Mouse (Mus musculus): ENCODE results near the gene Tsfm. TPM values are rescaled to one million over a fixed set of nuclear protein-coding genes. Genes with fewer than 3 reads are reported as not detected.

Gene Tsfm
- polyA plus RNA-seq, 1 experiment from 2014 or later: 91.2 TPM

- no peak overlapping the region for H3K4me2 ChIP-seq (ENCODE audit: low read depth, low read length, severe bottlenecking)
These were observed 47.4 kb downstream of the Tsfm start for GRCm38 (mm10) chr10:126983193-126983725.

GRCm38 (mm10) chr10:126981746-126982145 lies 48.9 kb downstream of the Tsfm start:
- H3K9me3 ChIP-seq (ENCODE audit: control insufficient read depth, low read length): no peaks in the 10 kb centered on the region
- DNase-seq (ENCODE audit: low spot score) (no peak), ATAC-seq (replicated peaks; ENCODE audit: low FRiP score) (no peak)
- no peak overlapping the region; the same call in 1 of the 2 replicates for H3K4me2 ChIP-seq (ENCODE audit: low read depth, low read length, severe bottlenecking)
- H3K27ac ChIP-seq (ENCODE audit: low read depth, low read length): no peak overlapping the region
- H3K4me1 ChIP-seq (replicated peaks; ENCODE audit: control insufficient read depth, insufficient read depth, low read length): peaks cover 42% of the 10 kb centered on the region
- 0 out of 2 replicates have a peak overlapping the region, but pooled peaks have one; percentile 100 for H3K4me3 ChIP-seq (ENCODE audit: low read depth, low read length)
- H3K36me3 ChIP-seq (ENCODE audit: control insufficient read depth, insufficient read depth, low read length): no peaks in the 10 kb centered on the region
- no peak overlapping the region; the same call in 1 of the 2 replicates for H3K9ac ChIP-seq (ENCODE audit: low read length)
- WGBS: 76% methylated on average over 3 of the region's 3 CpGs
- H3K27me3 ChIP-seq (ENCODE audit: control insufficient read depth, insufficient read depth, low read length): no peaks in the 10 kb centered on the region

More at GRCm38 (mm10) chr10:126983193-126983725, 47.4 kb downstream of the Tsfm start:
- H3K4me3 ChIP-seq (ENCODE audit: low read depth, low read length): no peak overlapping the region
- 70% methylated on average over 14 of the region's 14 CpGs for WGBS
- H3K27me3 ChIP-seq (ENCODE audit: control insufficient read depth, insufficient read depth, low read length): no peaks in the 10 kb centered on the region
- DNase-seq (ENCODE audit: low spot score): no peak
- no peak overlapping the region for H3K9ac ChIP-seq (ENCODE audit: low read length)
- no peaks in the 10 kb centered on the region for H3K36me3 ChIP-seq (ENCODE audit: control insufficient read depth, insufficient read depth, low read length)
- no peaks in the 10 kb centered on the region for H3K9me3 ChIP-seq (ENCODE audit: control insufficient read depth, low read length)
- peaks cover 39% of the 10 kb centered on the region for H3K4me1 ChIP-seq (replicated peaks; ENCODE audit: control insufficient read depth, insufficient read depth, low read length)
- ATAC-seq (replicated peaks; ENCODE audit: low FRiP score): no peak
- H3K27ac ChIP-seq (ENCODE audit: low read depth, low read length): no peak overlapping the region

GRCm38 (mm10) chr10:126980933-126981530 lies 49.6 kb downstream of the Tsfm start:
- no peaks in the 10 kb centered on the region for H3K27me3 ChIP-seq (ENCODE audit: control insufficient read depth, insufficient read depth, low read length)
- WGBS: 5% methylated on average over 11 of the region's 11 CpGs
- ATAC-seq (replicated peaks; ENCODE audit: low FRiP score) (no peak), DNase-seq (ENCODE audit: low spot score) (no peak)
- H3K9ac ChIP-seq (ENCODE audit: low read length): peak overlapping the region; percentile 95
- H3K4me3 ChIP-seq (ENCODE audit: low read depth, low read length): peak overlapping the region; percentile 100
- peaks cover 39% of the 10 kb centered on the region for H3K4me1 ChIP-seq (replicated peaks; ENCODE audit: control insufficient read depth, insufficient read depth, low read length)
- H3K36me3 ChIP-seq (ENCODE audit: control insufficient read depth, insufficient read depth, low read length): no peaks in the 10 kb centered on the region
- peak overlapping the region; percentile 83 for H3K4me2 ChIP-seq (ENCODE audit: low read depth, low read length, severe bottlenecking)
- peak overlapping the region; percentile 99 for H3K27ac ChIP-seq (ENCODE audit: low read depth, low read length)
- H3K9me3 ChIP-seq (ENCODE audit: control insufficient read depth, low read length): no peaks in the 10 kb centered on the region

- Histone ChIP-seq H3K9me3 (ENCODE audit: control insufficient read depth, low read length) (no peaks in the 10 kb centered on the region), H3K27ac (ENCODE audit: low read depth, low read length) (peak overlapping the region; percentile 99), H3K9ac (ENCODE audit: low read length) (peak overlapping the region; percentile 95), H3K27me3 (ENCODE audit: control insufficient read depth, insufficient read depth, low read length) (no peaks in the 10 kb centered on the region), H3K4me1 (replicated peaks; ENCODE audit: control insufficient read depth, insufficient read depth, low read length) (peaks cover 39% of the 10 kb centered on the region), H3K4me2 (ENCODE audit: low read depth, low read length, severe bottlenecking) (peak overlapping the region; percentile 83), H3K36me3 (ENCODE audit: control insufficient read depth, insufficient read depth, low read length) (no peaks in the 10 kb centered on the region), H3K4me3 (ENCODE audit: low read depth, low read length) (peak overlapping the region; percentile 100)
- peak; percentile 7 for ATAC-seq (replicated peaks; ENCODE audit: low FRiP score)
- under 1% methylated on average over 16 of the region's 16 CpGs for WGBS
- DNase-seq (ENCODE audit: low spot score): peak; percentile 73
These were observed 50.3 kb downstream of the Tsfm start for GRCm38 (mm10) chr10:126980221-126980932.

- peak overlapping the region; percentile 95 for H3K9ac ChIP-seq (ENCODE audit: low read length)
- H3K9me3 ChIP-seq (ENCODE audit: control insufficient read depth, low read length): no peaks in the 10 kb centered on the region
- DNase-seq (ENCODE audit: low spot score): peak; percentile 77
- WGBS: under 1% methylated on average over 52 of the region's 57 CpGs
- no peaks in the 10 kb centered on the region for H3K27me3 ChIP-seq (ENCODE audit: control insufficient read depth, insufficient read depth, low read length)
- H3K36me3 ChIP-seq (ENCODE audit: control insufficient read depth, insufficient read depth, low read length): no peaks in the 10 kb centered on the region
- H3K4me1 ChIP-seq (replicated peaks; ENCODE audit: control insufficient read depth, insufficient read depth, low read length): peaks cover 38% of the 10 kb centered on the region
- H3K27ac ChIP-seq (ENCODE audit: low read depth, low read length): peak overlapping the region; percentile 99
- H3K4me3 ChIP-seq (ENCODE audit: low read depth, low read length): peak overlapping the region; percentile 100
- peak overlapping the region; percentile 83 for H3K4me2 ChIP-seq (ENCODE audit: low read depth, low read length, severe bottlenecking)
- peak; percentile 4; the same call in 1 of the 2 replicates for ATAC-seq (replicated peaks; ENCODE audit: low FRiP score)
These were observed 50.9 kb downstream of the Tsfm start for GRCm38 (mm10) chr10:126979636-126980151.

GRCm38 (mm10) chr10:126979121-126979635 lies 51.5 kb downstream of the Tsfm start:
- ATAC-seq (replicated peaks; ENCODE audit: low FRiP score) (peak; percentile 29), DNase-seq (ENCODE audit: low spot score) (peak; percentile 77)
- no peaks in the 10 kb centered on the region for H3K36me3 ChIP-seq (ENCODE audit: control insufficient read depth, insufficient read depth, low read length)
- H3K4me1 ChIP-seq (replicated peaks; ENCODE audit: control insufficient read depth, insufficient read depth, low read length): peaks cover 33% of the 10 kb centered on the region
- no peaks in the 10 kb centered on the region for H3K27me3 ChIP-seq (ENCODE audit: control insufficient read depth, insufficient read depth, low read length)
- H3K9me3 ChIP-seq (ENCODE audit: control insufficient read depth, low read length): no peaks in the 10 kb centered on the region
- peak overlapping the region; percentile 99 for H3K27ac ChIP-seq (ENCODE audit: low read depth, low read length)
- peak overlapping the region; percentile 83 for H3K4me2 ChIP-seq (ENCODE audit: low read depth, low read length, severe bottlenecking)
- WGBS: under 1% methylated on average over 47 of the region's 62 CpGs
- peak overlapping the region; percentile 100 for H3K4me3 ChIP-seq (ENCODE audit: low read depth, low read length)
- H3K9ac ChIP-seq (ENCODE audit: low read length): peak overlapping the region; percentile 95

GRCm38 (mm10) chr10:126978277-126978994 lies 52.2 kb downstream of the Tsfm start, which contains the start of gene Ctdsp2:
Ctdsp2 (plus strand) TSS chr10:126978717.
- Histone ChIP-seq H3K27ac (ENCODE audit: low read depth, low read length) (peak within 1 kb of the TSS; percentile 99), H3K4me3 (ENCODE audit: low read depth, low read length) (peak within 1 kb of the TSS; percentile 100), H3K36me3 (ENCODE audit: control insufficient read depth, insufficient read depth, low read length) (no peaks in the 10 kb centered on the region), H3K9me3 (ENCODE audit: control insufficient read depth, low read length) (no peaks in the 10 kb centered on the region), H3K4me1 (replicated peaks; ENCODE audit: control insufficient read depth, insufficient read depth, low read length) (peaks cover 27% of the 10 kb centered on the region), H3K27me3 (ENCODE audit: control insufficient read depth, insufficient read depth, low read length) (no peaks in the 10 kb centered on the region), H3K9ac (ENCODE audit: low read length) (peak within 1 kb of the TSS; percentile 95), H3K4me2 (ENCODE audit: low read depth, low read length, severe bottlenecking) (peak within 1 kb of the TSS; percentile 83)
- ATAC-seq (replicated peaks; ENCODE audit: low FRiP score) (peak; percentile 94), DNase-seq (ENCODE audit: low spot score) (peak; percentile 100)
- under 1% methylated on average over 53 of the region's 56 CpGs for WGBS

GRCm38 (mm10) chr10:126977076-126977475 lies 53.6 kb downstream of the Tsfm start:
- H3K4me3 ChIP-seq (ENCODE audit: low read depth, low read length): no peak overlapping the region
- no peak overlapping the region for H3K9ac ChIP-seq (ENCODE audit: low read length)
- no peaks in the 10 kb centered on the region for H3K27me3 ChIP-seq (ENCODE audit: control insufficient read depth, insufficient read depth, low read length)
- H3K4me1 ChIP-seq (replicated peaks; ENCODE audit: control insufficient read depth, insufficient read depth, low read length): peaks cover 30% of the 10 kb centered on the region
- no peaks in the 10 kb centered on the region for H3K36me3 ChIP-seq (ENCODE audit: control insufficient read depth, insufficient read depth, low read length)
- H3K27ac ChIP-seq (ENCODE audit: low read depth, low read length): no peak overlapping the region
- DNase-seq (ENCODE audit: low spot score) (no peak), ATAC-seq (replicated peaks; ENCODE audit: low FRiP score) (no peak)
- no peak overlapping the region for H3K4me2 ChIP-seq (ENCODE audit: low read depth, low read length, severe bottlenecking)
- H3K9me3 ChIP-seq (ENCODE audit: control insufficient read depth, low read length): no peaks in the 10 kb centered on the region
- 37% methylated on average over 4 of the region's 4 CpGs for WGBS

All from forebrain, embryonic 11.5 days (tissue).